Mouse (Mus musculus): ENCODE results near the gene Hephl1.

GRCm38 (mm10) chr9:15039848-15040247 is 72.1 kb downstream of the Hephl1 start:
- TF ChIP-seq CTCF (IDR thresholded peaks at IDR 0.05 in 2 of 3, conservative IDR thresholded peaks at IDR 0.05 in 1 of 3; ENCODE audit: control insufficient read depth in 1 of 3, insufficient read depth in 1 of 3, low read depth in 2 of 3, low read length in 3 of 3, poor library complexity in 1 of 3, severe bottlenecking in 1 of 3) (no peak), E2F4 (IDR thresholded peaks at IDR 0.05; ENCODE audit: borderline replicate concordance, low read depth, low read length) (no peak), GATA1 (IDR thresholded peaks at IDR 0.05; ENCODE audit: low read depth, low read length) (no peak), SMC3 (IDR thresholded peaks at IDR 0.05; ENCODE audit: low read depth, low read length) (no peak), TBP (IDR thresholded peaks at IDR 0.05; ENCODE audit: low read depth, low read length) (no peak)

Measured in MEL (cell line).